Mouse (Mus musculus) T-helper 17 cell (primary cell): ENCODE results near the gene Ctsl.

ENCODE experiments used
- in situ Hi-C, 2 experiments: fragments of 300-600 bp; cut with MboI, MseI; formaldehyde crosslinking; loops; 1 replicate in 1 of 2; 2 replicates in 1 of 2; pipeline ENCODE4 v1.15.1; 2025; ENCODE audit warnings: high pct_unique_total_duplicates in 2 of 2

The Ctsl gene

DNA sequence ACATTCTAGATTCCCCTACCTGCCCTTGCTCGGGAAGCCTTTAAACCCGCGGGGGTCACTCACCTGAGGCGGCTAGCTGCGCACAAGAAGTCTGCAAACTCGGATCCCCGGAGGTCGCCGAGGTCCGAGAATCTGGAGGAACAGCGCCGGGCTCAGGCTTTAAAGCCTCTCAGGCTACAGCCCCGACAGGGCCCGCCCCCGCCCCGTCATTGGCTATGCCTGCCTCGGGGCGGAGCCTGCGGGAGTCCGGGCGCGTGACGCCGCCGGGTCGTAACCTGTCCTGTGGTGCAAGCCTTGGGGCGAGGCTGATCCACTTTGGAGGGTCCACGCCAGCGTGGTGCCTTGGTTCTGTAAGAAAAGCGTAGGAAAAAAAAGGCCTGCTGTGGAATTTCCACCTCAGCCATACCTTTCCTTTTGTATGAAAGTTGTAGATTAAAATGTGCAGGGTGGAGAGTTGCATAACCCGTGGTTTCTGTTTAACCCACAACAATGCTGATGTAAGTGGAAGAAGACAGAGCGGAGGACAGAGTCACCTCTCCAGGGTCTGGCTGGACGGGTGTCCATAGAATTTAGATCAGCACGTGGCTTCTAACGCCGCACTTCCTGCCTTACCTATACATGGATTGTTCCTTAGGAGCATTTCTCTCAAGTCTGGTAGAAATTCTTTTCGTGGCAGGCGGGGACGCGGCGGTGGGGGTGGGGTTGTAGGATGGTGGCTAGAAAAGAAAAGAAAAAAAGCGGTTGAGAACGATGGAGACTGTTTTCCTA, at the start of gene Ctsl:
Gene Ctsl, minus strand, starts transcription at position 718 of the 768 bp plus-strand sequence.
- in situ Hi-C loops, result no loop called here

DNA sequence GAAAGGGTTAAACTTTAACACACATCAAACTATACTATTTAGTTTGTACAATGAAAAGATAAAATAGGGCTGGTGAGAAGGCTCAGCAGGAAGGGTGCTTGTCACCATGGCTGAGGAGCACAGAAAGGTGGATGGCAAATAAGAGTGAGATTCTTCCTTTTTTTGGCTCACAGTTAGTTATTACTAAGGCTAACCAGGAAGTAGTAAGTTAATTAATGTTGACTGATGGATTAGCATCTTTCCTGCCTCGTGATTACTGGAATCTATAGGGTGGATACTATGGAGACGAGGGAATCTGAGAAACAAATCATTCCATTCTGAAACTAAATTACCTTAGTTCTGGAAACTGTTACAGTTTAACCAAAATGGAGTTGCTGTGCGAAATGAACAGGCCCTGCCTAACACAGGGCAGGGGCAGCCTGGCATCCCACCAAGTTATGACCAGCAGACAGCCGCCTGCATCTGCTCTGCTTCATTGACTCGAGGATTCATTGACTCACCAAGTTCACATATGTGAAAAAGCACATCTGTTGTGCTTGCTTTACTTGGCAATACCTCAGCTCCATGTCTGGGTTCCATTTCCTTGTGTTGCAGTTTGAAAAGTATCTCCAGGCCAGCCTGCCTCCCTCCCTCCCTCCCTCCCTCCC, 46.4 kb upstream of the Ctsl start:
- in situ Hi-C loops, result loop anchor here in 1 of 2 experiments (25.0 kb wide), 1 partner anchor 1605 kb away; no protein-coding TSS in a partner anchor

- in situ Hi-C loops, result loop anchor here in 1 of 2 experiments (25.0 kb wide), 1 partner anchor 1603 kb away; no protein-coding TSS in a partner anchor
Measured at GRCm38 (mm10) chr13:64415659-64416058, 45.0 kb upstream of the Ctsl start.

GRCm38 (mm10) chr13:64412752-64413257, 42.1 kb upstream of the Ctsl start:
- in situ Hi-C loops, result loop anchor here in 1 of 2 experiments (25.0 kb wide), 1 partner anchor 1601 kb away; no protein-coding TSS in a partner anchor

GRCm38 (mm10) chr13:64411282-64411681, 40.6 kb upstream of the Ctsl start:
- in situ Hi-C loops, result loop anchor here in 1 of 2 experiments (25.0 kb wide), 1 partner anchor 1599 kb away; no protein-coding TSS in a partner anchor

DNA sequence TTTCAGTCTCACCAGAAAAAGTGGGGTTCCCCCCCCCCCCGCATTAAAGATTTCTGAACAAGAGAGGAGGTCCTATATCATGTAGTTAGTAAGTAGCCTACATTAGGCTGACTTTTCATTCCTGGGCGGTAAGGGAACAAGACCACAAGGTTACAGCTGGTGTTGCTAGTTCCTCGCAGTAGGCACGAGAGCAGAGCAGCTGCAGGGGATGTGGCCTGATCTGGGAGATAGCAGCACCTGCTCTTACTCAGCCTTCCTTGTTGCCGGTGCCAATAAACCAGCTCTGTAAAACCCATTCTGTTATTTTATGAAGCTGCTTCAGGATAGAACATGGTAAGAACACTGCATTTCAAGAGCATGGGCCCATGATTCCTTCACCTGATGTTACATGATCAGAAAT, 39.9 kb upstream of the Ctsl start:
- in situ Hi-C loops, result loop anchor here in 1 of 2 experiments (25.0 kb wide), 1 partner anchor 1598 kb away; no protein-coding TSS in a partner anchor

DNA sequence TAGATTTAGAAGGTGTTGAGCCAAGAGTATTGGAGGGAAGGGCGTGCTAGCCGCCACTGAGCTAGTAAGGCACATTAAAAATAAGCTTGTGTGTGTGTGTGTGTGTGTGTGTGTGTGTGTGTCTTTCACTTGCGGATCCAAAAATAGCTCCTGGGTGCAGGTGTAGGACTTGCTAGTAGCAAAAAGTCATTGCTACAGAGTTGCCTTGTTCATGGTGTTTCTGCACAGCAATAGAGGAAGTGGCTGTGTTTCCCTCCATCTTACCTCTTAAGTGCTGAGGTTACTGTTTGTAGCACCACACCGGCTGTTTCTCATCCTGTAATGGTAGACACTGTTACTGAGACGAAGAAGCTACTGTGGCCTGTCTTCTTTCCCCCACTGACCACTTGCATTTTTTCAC, 37.3 kb upstream of the Ctsl start:
- in situ Hi-C loops, result loop anchor here in 1 of 2 experiments (25.0 kb wide), 1 partner anchor 1596 kb away; no protein-coding TSS in a partner anchor

DNA sequence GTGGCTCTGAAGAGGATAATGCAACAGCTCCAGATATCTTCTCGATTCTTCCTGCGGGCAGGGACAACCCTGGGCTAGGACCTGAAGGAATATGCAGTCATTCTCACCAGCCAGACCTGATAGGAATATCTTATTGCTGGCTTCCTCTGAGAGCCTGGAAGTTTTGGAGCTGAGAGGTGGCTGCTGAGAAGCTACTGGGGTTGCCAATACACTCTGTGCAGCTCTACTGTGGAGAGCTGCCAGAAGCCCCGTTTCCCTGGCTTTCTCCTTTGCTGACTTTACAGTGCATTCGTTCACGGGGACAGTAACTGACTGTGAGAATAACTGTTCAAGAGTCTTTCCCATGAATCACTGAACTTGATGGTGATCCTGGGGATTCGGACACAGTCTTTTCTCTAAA, 34.9 kb upstream of the Ctsl start:
- in situ Hi-C loops, result loop anchor here in 1 of 2 experiments (25.0 kb wide), 1 partner anchor 1593 kb away; no protein-coding TSS in a partner anchor

DNA sequence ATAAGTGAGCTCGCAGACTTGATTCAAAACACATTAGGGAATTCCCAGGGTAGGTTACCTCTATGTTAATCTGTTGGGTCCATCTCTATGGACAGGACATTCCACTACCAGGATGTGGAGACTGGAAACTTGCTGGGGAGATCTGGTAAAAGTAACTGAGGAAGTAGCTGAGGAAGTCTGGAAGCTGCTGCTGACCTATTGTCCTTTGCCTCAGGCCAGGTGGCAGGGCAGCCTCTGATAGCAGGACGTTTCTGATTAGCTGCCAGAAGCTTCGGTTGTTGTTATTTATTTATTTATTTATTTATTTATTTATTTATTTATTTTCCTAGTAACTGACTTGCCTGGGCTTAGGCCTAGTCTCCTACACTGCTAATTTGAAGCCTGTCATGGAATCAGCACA, 32.8 kb upstream of the Ctsl start:
- in situ Hi-C loops, result loop anchor here in 1 of 2 experiments (25.0 kb wide), 1 partner anchor 1591 kb away; no protein-coding TSS in a partner anchor

GRCm38 (mm10) chr13:64402951-64403460, 32.3 kb upstream of the Ctsl start:
- in situ Hi-C loops, result loop anchor here in 1 of 2 experiments (25.0 kb wide), 1 partner anchor 1591 kb away; no protein-coding TSS in a partner anchor

GRCm38 (mm10) chr13:64402504-64402949, 31.8 kb upstream of the Ctsl start:
- in situ Hi-C loops, result loop anchor here in 1 of 2 experiments (25.0 kb wide), 1 partner anchor 1590 kb away; no protein-coding TSS in a partner anchor

DNA sequence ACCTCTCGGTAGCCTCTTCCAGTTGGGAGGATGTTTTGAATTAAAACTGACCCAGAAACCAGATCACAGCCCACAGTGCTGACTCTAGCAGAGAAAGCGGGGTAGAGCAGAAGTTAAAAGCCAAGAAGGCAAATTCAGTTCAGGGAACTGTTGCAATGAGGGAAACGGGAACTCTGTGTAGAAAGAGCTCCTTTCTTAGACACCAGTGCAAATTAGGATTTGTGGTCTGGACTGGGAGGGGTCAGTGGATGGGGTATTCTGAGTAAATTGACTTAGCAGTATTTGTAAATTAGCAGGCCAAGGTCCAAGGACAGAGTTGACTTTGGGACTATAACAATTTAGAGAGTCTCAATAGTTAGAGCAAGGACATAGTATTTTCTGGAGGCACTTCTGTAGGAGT, 31.3 kb upstream of the Ctsl start:
- in situ Hi-C loops, result loop anchor here in 1 of 2 experiments (25.0 kb wide), 1 partner anchor 1590 kb away; no protein-coding TSS in a partner anchor

DNA sequence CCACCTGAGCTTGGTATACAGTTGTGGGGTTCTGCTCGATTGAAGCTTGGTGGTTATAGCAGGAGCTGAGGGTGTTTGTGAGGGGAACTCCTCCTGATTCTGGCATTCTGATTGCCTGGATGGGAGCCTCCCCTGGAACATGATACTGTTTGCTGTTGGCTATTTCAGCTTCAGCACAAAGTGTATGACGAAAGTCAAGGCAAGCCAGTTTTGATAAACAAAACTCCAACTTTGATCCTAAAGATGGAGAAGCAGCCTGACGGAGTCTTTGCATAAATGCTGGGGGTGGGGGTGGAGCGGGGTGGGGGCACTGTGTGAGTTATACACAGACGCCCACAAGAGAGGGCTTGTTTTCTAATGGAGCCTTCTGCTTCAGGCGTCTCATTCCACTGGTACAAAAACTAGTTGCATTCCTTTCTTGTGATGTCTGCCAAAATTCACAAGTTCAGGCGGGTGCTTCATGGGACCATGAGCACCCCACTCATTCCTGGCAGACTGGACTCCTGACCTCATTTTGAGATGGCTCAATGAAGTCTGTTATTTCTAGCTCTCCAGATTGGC, 30.2 kb upstream of the Ctsl start:
- in situ Hi-C loops, result loop anchor here in 1 of 2 experiments (25.0 kb wide), 1 partner anchor 1589 kb away; no protein-coding TSS in a partner anchor

DNA sequence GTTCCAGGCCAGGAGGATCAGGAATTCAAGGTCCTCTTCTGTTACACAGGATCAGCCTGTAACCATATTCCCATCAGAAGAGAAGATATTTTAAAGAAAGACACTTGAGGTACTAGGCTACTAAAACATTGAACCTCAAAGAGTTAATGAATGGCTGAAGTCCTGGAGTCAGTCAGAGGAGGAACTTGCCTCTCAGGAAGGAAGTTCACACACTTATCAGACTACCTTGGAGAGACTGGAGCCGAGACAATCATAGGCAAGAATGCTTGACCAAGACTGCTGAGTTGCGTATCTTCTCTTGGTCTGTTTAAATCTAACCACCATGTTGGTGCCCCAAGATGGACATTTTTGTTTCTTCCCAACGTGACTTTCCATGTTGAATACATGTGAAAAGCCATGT, 29.2 kb upstream of the Ctsl start:
- in situ Hi-C loops, result loop anchor here in 1 of 2 experiments (25.0 kb wide), 1 partner anchor 1588 kb away; no protein-coding TSS in a partner anchor

DNA sequence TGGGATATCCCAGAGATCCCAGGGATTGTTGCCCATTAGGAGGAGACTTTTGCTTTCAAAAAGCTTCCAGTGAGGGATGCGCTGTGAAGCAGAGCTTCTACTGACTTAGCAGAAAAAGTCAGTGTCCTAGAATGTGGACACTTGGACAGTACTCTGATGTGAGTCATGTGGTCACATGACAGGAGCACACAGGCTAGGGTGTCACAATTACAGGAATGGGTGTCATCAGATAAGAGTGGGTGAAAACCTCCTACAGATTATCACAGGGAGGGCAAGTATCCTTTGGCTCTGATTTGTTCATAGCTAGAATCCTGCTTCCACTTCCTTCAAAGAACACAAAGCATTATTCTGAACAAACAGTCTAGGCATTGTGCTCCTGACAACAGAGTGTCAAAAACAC, 27.4 kb upstream of the Ctsl start:
- in situ Hi-C loops, result no loop called here

GRCm38 (mm10) chr13:64396979-64397378, 26.3 kb upstream of the Ctsl start:
- in situ Hi-C loops, result no loop called here

DNA sequence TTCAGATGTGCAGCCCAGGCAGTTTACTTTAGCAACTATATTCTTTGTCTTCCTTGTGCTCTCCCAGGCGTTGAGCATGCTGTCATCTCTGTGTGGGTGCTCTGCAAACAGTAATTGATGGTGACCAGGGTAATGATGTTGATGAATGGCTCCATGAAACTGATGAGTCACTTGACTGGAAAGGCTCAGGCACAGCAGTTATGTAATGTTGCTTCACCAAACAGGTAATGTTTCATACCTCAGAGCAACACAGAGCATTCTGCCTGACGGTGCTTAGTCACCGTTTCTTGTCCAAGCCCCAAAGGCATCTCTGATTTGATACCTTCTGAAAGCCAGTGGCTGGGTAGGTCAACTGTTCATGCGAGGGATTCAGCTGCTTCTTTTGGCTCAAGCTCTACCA, 17.7 kb upstream of the Ctsl start:
- in situ Hi-C loops, result no loop called here

DNA sequence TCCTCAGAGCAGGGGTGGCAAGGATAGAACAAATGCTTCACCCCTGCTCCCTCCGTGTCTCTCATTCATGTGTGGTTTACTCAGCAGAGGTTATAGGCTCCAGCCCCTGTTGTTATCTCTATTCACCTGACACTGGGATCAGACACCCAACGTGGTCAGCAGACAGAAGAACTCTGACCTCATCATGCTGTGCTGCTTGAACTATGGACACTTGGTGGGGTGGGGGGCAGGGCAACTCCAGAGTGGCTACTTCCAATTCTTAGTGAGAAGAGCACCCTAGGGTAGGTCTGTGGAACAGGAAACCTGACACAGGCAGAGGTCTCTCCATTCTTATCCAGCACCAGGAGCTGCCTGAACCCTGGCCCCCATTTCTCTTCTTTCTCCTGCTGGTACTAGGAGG, 15.4 kb upstream of the Ctsl start:
- in situ Hi-C loops, result no loop called here

DNA sequence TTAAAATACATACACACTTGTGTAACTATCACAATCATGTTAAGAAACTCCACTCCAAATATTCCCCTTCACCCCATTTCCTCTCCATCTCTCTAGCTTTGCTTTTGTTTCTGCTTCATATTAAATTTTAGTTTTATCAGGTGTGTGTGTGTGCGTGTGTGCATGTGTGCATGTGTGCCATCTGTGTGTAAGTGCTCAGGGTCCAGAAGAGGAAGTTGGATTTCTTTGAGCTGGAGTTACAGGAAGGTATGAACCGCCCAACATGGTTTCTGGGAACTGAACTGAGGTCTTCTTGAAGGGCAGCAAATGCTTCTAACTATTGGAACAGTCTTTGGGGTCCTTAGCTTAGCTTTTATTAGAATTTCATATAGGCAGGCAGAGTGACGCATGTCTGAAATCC, 14.2 kb upstream of the Ctsl start:
- in situ Hi-C loops, result no loop called here

GRCm38 (mm10) chr13:64380251-64380650, 9.6 kb upstream of the Ctsl start:
- in situ Hi-C loops, result no loop called here

GRCm38 (mm10) chr13:64378601-64379000, 7.9 kb upstream of the Ctsl start:
- in situ Hi-C loops, result no loop called here
